Mouse (Mus musculus): Measurements from ENCODE around the gene Fam102a. TPM values are rescaled to one million over a fixed set of nuclear protein-coding genes. Genes with fewer than 3 reads are reported as not detected.

Gene Fam102a
- polyA plus RNA-seq, 1 experiment from 2014 or later, result 9.0 TPM

GRCm38 (mm10) chr2:32495185-32495726 is 39.9 kb upstream of the Fam102a start:
- 81% methylated on average over 20 of the region's 20 CpGs for WGBS
- Histone ChIP-seq H3K27me3 (ENCODE audit: control insufficient read depth, insufficient read depth, low read length) (no peaks in the 10 kb centered on the region), H3K9ac (ENCODE audit: low read depth, low read length) (no peak overlapping the region; the same call in 1 of the 2 replicates), H3K27ac (ENCODE audit: low read depth, low read length) (no peak overlapping the region), H3K36me3 (ENCODE audit: control insufficient read depth, insufficient read depth, low read length) (no peaks in the 10 kb centered on the region), H3K9me3 (ENCODE audit: control insufficient read depth, low read length) (no peaks in the 10 kb centered on the region), H3K4me3 (ENCODE audit: low read depth, low read length) (no peak overlapping the region), H3K4me2 (replicated peaks; ENCODE audit: low read depth, low read length) (no peak overlapping the region), H3K4me1 (replicated peaks; ENCODE audit: control insufficient read depth, insufficient read depth, low read length) (no peaks in the 10 kb centered on the region)
- DNase-seq (ENCODE audit: low spot score) (no peak), ATAC-seq (ENCODE audit: low FRiP score) (no peak)

- 70% methylated on average over 5 of the region's 5 CpGs for WGBS
- Histone ChIP-seq H3K4me2 (replicated peaks; ENCODE audit: low read depth, low read length) (no peak overlapping the region), H3K27ac (ENCODE audit: low read depth, low read length) (no peak overlapping the region)
Measured at GRCm38 (mm10) chr2:32496190-32496589, 38.9 kb upstream of the Fam102a start.

GRCm38 (mm10) chr2:32499365-32499764 is 35.8 kb upstream of the Fam102a start:
- ATAC-seq (ENCODE audit: low FRiP score) (no peak), DNase-seq (ENCODE audit: low spot score) (no peak)
- H3K9ac ChIP-seq (ENCODE audit: low read depth, low read length), result no peak overlapping the region
- no peak overlapping the region for H3K4me2 ChIP-seq (replicated peaks; ENCODE audit: low read depth, low read length)
- H3K4me3 ChIP-seq (ENCODE audit: low read depth, low read length), result no peak overlapping the region
- 95% methylated on average over 4 of the region's 4 CpGs for WGBS
- no peak overlapping the region for H3K27ac ChIP-seq (ENCODE audit: low read depth, low read length)
- no peaks in the 10 kb centered on the region for H3K9me3 ChIP-seq (ENCODE audit: control insufficient read depth, low read length)
- no peaks in the 10 kb centered on the region for H3K36me3 ChIP-seq (ENCODE audit: control insufficient read depth, insufficient read depth, low read length)
- H3K27me3 ChIP-seq (ENCODE audit: control insufficient read depth, insufficient read depth, low read length), result no peaks in the 10 kb centered on the region
- no peaks in the 10 kb centered on the region for H3K4me1 ChIP-seq (replicated peaks; ENCODE audit: control insufficient read depth, insufficient read depth, low read length)

More at GRCm38 (mm10) chr2:32496190-32496589, 38.9 kb upstream of the Fam102a start:
- no peak for ATAC-seq (ENCODE audit: low FRiP score)
- no peaks in the 10 kb centered on the region for H3K9me3 ChIP-seq (ENCODE audit: control insufficient read depth, low read length)
- H3K36me3 ChIP-seq (ENCODE audit: control insufficient read depth, insufficient read depth, low read length), result no peaks in the 10 kb centered on the region
- DNase-seq (ENCODE audit: low spot score), result no peak
- H3K27me3 ChIP-seq (ENCODE audit: control insufficient read depth, insufficient read depth, low read length), result no peaks in the 10 kb centered on the region
- no peak overlapping the region for H3K9ac ChIP-seq (ENCODE audit: low read depth, low read length)
- H3K4me3 ChIP-seq (ENCODE audit: low read depth, low read length), result no peak overlapping the region
- H3K4me1 ChIP-seq (replicated peaks; ENCODE audit: control insufficient read depth, insufficient read depth, low read length), result no peaks in the 10 kb centered on the region

GRCm38 (mm10) chr2:32500461-32500860 is 34.7 kb upstream of the Fam102a start:
- no peaks in the 10 kb centered on the region for H3K27me3 ChIP-seq (ENCODE audit: control insufficient read depth, insufficient read depth, low read length)
- DNase-seq (ENCODE audit: low spot score), result no peak
- H3K36me3 ChIP-seq (ENCODE audit: control insufficient read depth, insufficient read depth, low read length), result no peaks in the 10 kb centered on the region
- no peak overlapping the region for H3K9ac ChIP-seq (ENCODE audit: low read depth, low read length)
- WGBS, result 81% methylated on average over 5 of the region's 5 CpGs
- H3K4me3 ChIP-seq (ENCODE audit: low read depth, low read length), result no peak overlapping the region
- H3K4me2 ChIP-seq (replicated peaks; ENCODE audit: low read depth, low read length), result no peak overlapping the region
- no peaks in the 10 kb centered on the region for H3K9me3 ChIP-seq (ENCODE audit: control insufficient read depth, low read length)
- ATAC-seq (ENCODE audit: low FRiP score), result no peak
- no peak overlapping the region for H3K27ac ChIP-seq (ENCODE audit: low read depth, low read length)
- no peaks in the 10 kb centered on the region for H3K4me1 ChIP-seq (replicated peaks; ENCODE audit: control insufficient read depth, insufficient read depth, low read length)

- Histone ChIP-seq H3K9me3 (ENCODE audit: control insufficient read depth, low read length) (no peaks in the 10 kb centered on the region), H3K4me2 (replicated peaks; ENCODE audit: low read depth, low read length) (no peak overlapping the region), H3K36me3 (ENCODE audit: control insufficient read depth, insufficient read depth, low read length) (no peaks in the 10 kb centered on the region), H3K4me3 (ENCODE audit: low read depth, low read length) (no peak overlapping the region), H3K27ac (ENCODE audit: low read depth, low read length) (no peak overlapping the region), H3K9ac (ENCODE audit: low read depth, low read length) (no peak overlapping the region), H3K27me3 (ENCODE audit: control insufficient read depth, insufficient read depth, low read length) (no peaks in the 10 kb centered on the region), H3K4me1 (replicated peaks; ENCODE audit: control insufficient read depth, insufficient read depth, low read length) (no peaks in the 10 kb centered on the region)
- no peak for DNase-seq (ENCODE audit: low spot score)
- no peak for ATAC-seq (ENCODE audit: low FRiP score)
- WGBS, result 65% methylated on average over 5 of the region's 5 CpGs
Measured at GRCm38 (mm10) chr2:32501754-32502324, 33.3 kb upstream of the Fam102a start.

DNA sequence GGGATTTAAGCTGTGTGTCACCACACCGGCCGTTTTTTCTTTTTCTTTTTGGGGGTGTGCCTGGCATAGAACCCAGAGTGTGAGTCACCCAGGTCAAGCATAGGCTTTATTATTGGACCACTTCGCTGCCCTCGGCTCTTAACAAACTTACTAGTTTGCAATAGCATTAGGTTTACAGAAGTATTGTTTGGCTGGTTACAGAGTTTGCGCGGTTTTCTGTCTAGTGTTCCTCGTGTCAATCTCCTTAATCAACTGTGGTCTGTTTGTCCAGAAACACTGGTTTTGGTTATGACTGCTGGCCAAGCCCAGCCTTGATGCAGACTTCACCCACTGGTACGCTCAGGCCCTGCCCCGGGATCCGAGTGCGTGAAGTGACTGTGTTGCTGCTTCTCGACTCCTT is 32.3 kb upstream of the Fam102a start:
- DNase-seq (ENCODE audit: low spot score) (no peak), ATAC-seq (ENCODE audit: low FRiP score) (no peak)
- 92% methylated on average over 12 of the region's 12 CpGs for WGBS

DNA sequence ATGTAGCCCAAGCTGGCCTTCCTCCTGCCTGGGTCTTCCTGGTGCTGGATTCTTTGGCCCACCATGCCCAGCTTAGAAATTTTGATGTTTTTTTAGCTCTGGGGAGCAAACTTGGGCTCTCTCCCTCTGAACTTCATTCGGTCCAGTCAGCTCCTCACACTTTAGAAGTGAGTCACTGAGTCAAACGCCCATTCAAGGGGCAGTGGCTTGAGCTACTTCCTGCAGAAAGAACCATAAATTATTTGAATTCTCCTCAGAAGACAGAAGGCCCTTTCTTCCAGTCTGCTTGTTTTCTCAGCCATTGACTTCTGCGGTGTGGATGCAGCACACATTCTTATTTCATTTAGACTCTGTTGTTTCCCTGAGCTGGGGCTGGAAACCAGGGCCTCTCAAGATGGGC is 31.5 kb upstream of the Fam102a start:
- WGBS, result 66% methylated on average over 3 of the region's 3 CpGs
- no peak overlapping the region for H3K4me3 ChIP-seq (ENCODE audit: low read depth, low read length)

More for the DNA sequence above, 32.3 kb upstream of the Fam102a start:
- H3K4me3 ChIP-seq (ENCODE audit: low read depth, low read length), result no peak overlapping the region
- no peaks in the 10 kb centered on the region for H3K27me3 ChIP-seq (ENCODE audit: control insufficient read depth, insufficient read depth, low read length)
- H3K4me2 ChIP-seq (replicated peaks; ENCODE audit: low read depth, low read length), result no peak overlapping the region
- no peak overlapping the region for H3K9ac ChIP-seq (ENCODE audit: low read depth, low read length)
- no peaks in the 10 kb centered on the region for H3K9me3 ChIP-seq (ENCODE audit: control insufficient read depth, low read length)
- no peak overlapping the region for H3K27ac ChIP-seq (ENCODE audit: low read depth, low read length)
- no peaks in the 10 kb centered on the region for H3K4me1 ChIP-seq (replicated peaks; ENCODE audit: control insufficient read depth, insufficient read depth, low read length)
- no peaks in the 10 kb centered on the region for H3K36me3 ChIP-seq (ENCODE audit: control insufficient read depth, insufficient read depth, low read length)

DNA sequence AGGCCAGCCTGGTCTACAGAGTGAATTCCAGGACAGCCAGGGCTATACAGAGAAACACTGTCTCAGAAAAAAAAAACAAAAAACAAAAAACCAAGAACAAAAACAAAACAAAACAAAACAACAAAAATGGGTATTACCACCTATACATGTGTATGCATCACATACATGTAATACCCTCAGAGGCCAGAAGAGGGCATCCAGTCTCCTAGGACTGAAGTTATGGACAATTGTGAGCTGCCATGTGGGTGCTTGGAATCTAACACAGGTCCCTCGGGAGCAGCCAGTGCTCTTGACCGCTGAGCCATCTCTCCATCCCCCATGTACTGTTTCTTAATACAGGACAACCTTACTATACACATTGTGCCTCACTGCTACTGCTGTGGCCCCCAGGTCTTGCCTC is 29.6 kb upstream of the Fam102a start:
- Histone ChIP-seq H3K4me1 (replicated peaks; ENCODE audit: control insufficient read depth, insufficient read depth, low read length) (0 out of 2 replicates have a peak, but pooled peaks cover 2% of the 10 kb centered on the region), H3K9ac (ENCODE audit: low read depth, low read length) (no peak overlapping the region), H3K4me2 (replicated peaks; ENCODE audit: low read depth, low read length) (no peak overlapping the region), H3K36me3 (ENCODE audit: control insufficient read depth, insufficient read depth, low read length) (no peaks in the 10 kb centered on the region), H3K27ac (ENCODE audit: low read depth, low read length) (no peak overlapping the region), H3K4me3 (ENCODE audit: low read depth, low read length) (no peak overlapping the region), H3K27me3 (ENCODE audit: control insufficient read depth, insufficient read depth, low read length) (no peaks in the 10 kb centered on the region), H3K9me3 (ENCODE audit: control insufficient read depth, low read length) (no peaks in the 10 kb centered on the region)
- ATAC-seq (ENCODE audit: low FRiP score) (no peak), DNase-seq (ENCODE audit: low spot score) (no peak)
- 99% methylated on average over 2 of the region's 2 CpGs for WGBS

More for the DNA sequence above, 31.5 kb upstream of the Fam102a start:
- Histone ChIP-seq H3K9ac (ENCODE audit: low read depth, low read length) (no peak overlapping the region), H3K27ac (ENCODE audit: low read depth, low read length) (no peak overlapping the region), H3K9me3 (ENCODE audit: control insufficient read depth, low read length) (no peaks in the 10 kb centered on the region), H3K4me1 (replicated peaks; ENCODE audit: control insufficient read depth, insufficient read depth, low read length) (no peaks in the 10 kb centered on the region), H3K4me2 (replicated peaks; ENCODE audit: low read depth, low read length) (no peak overlapping the region), H3K27me3 (ENCODE audit: control insufficient read depth, insufficient read depth, low read length) (no peaks in the 10 kb centered on the region), H3K36me3 (ENCODE audit: control insufficient read depth, insufficient read depth, low read length) (no peaks in the 10 kb centered on the region)
- ATAC-seq (ENCODE audit: low FRiP score) (no peak), DNase-seq (ENCODE audit: low spot score) (no peak)
